Mouse (Mus musculus): ENCODE results near the gene Dimt1. TPM values are rescaled to one million over a fixed set of nuclear protein-coding genes. Genes with fewer than 3 reads are reported as not detected.
A peak's percentile ranks its signal among the peaks of the same experiment; 100 is the strongest.

The Dimt1 gene
- total and polyA plus RNA-seq, 2 experiments = 3.4 to 4.4 TPM

GRCm38 (mm10) chr13:106947583-106947982 is 656 bp downstream of the Dimt1 start:
- Histone ChIP-seq H3K36me3 (ENCODE audit: control insufficient read depth, insufficient read depth, low read length) (peaks cover 23% of the 10 kb centered on the region), H3K27me3 (ENCODE audit: control insufficient read depth, insufficient read depth, low read length) (no peaks in the 10 kb centered on the region), H3K9ac (ENCODE audit: low read depth, low read length) (peak overlapping the region; percentile 70; the same call in 1 of the 2 replicates), H3K4me3 (ENCODE audit: insufficient read depth, low read depth, low read length) (peak overlapping the region; percentile 72), H3K27ac (replicated peaks; ENCODE audit: insufficient read depth, low read depth, low read length) (no peak overlapping the region), H3K4me1 (ENCODE audit: control insufficient read depth, insufficient read depth, low read length) (peaks cover 6% of the 10 kb centered on the region; the same call in 1 of the 2 replicates), H3K79me2 (ENCODE audit: control insufficient read depth, insufficient read depth, low read length) (peaks cover 5% of the 10 kb centered on the region; the same call in 1 of the 2 replicates)
- TF ChIP-seq POLR2A (IDR thresholded peaks at IDR 0.05; ENCODE audit: extremely low read depth, insufficient read depth, low read length) (no peak), CTCF (IDR thresholded peaks at IDR 0.05; ENCODE audit: low read depth, low read length) (no peak)
- DNase-seq (ENCODE audit: extremely low read depth, low read depth, low spot score) = no peak
- WGBS = 7% methylated on average over 6 of the region's 6 CpGs

GRCm38 (mm10) chr13:106954880-106955279 is 8.0 kb downstream of the Dimt1 start:
- TF ChIP-seq POLR2A (IDR thresholded peaks at IDR 0.05; ENCODE audit: extremely low read depth, insufficient read depth, low read length) (no peak), CTCF (IDR thresholded peaks at IDR 0.05; ENCODE audit: low read depth, low read length) (no peak)
- H3K36me3 ChIP-seq (ENCODE audit: control insufficient read depth, insufficient read depth, low read length) = peaks cover 38% of the 10 kb centered on the region
- H3K79me2 ChIP-seq (ENCODE audit: control insufficient read depth, insufficient read depth, low read length) = no peaks in the 10 kb centered on the region
- DNase-seq (ENCODE audit: extremely low read depth, low read depth, low spot score) = no peak
- WGBS = 92% methylated on average over 3 of the region's 3 CpGs
- no peaks in the 10 kb centered on the region; the same call in 1 of the 2 replicates for H3K4me1 ChIP-seq (ENCODE audit: control insufficient read depth, insufficient read depth, low read length)
- no peak overlapping the region for H3K9ac ChIP-seq (ENCODE audit: low read depth, low read length)
- no peak overlapping the region for H3K27ac ChIP-seq (replicated peaks; ENCODE audit: insufficient read depth, low read depth, low read length)
- no peak overlapping the region for H3K4me3 ChIP-seq (ENCODE audit: insufficient read depth, low read depth, low read length)
- H3K27me3 ChIP-seq (ENCODE audit: control insufficient read depth, insufficient read depth, low read length) = no peaks in the 10 kb centered on the region

GRCm38 (mm10) chr13:106957554-106957953 is 10.6 kb downstream of the Dimt1 start:
- Histone ChIP-seq H3K4me3 (ENCODE audit: insufficient read depth, low read depth, low read length) (no peak overlapping the region), H3K79me2 (ENCODE audit: control insufficient read depth, insufficient read depth, low read length) (no peaks in the 10 kb centered on the region), H3K36me3 (ENCODE audit: control insufficient read depth, insufficient read depth, low read length) (peaks cover 32% of the 10 kb centered on the region), H3K9ac (ENCODE audit: low read depth, low read length) (no peak overlapping the region), H3K4me1 (ENCODE audit: control insufficient read depth, insufficient read depth, low read length) (no peaks in the 10 kb centered on the region; the same call in 1 of the 2 replicates), H3K27ac (replicated peaks; ENCODE audit: insufficient read depth, low read depth, low read length) (no peak overlapping the region), H3K27me3 (ENCODE audit: control insufficient read depth, insufficient read depth, low read length) (no peaks in the 10 kb centered on the region)
- TF ChIP-seq CTCF (IDR thresholded peaks at IDR 0.05; ENCODE audit: low read depth, low read length) = no peak
- TF ChIP-seq POLR2A (IDR thresholded peaks at IDR 0.05; ENCODE audit: extremely low read depth, insufficient read depth, low read length) = no peak
- WGBS = 81% methylated on average over 4 of the region's 4 CpGs
- DNase-seq (ENCODE audit: extremely low read depth, low read depth, low spot score) = no peak

GRCm38 (mm10) chr13:106958286-106958685 is 11.4 kb downstream of the Dimt1 start:
- TF ChIP-seq CTCF (IDR thresholded peaks at IDR 0.05; ENCODE audit: low read depth, low read length) = no peak
- TF ChIP-seq POLR2A (IDR thresholded peaks at IDR 0.05; ENCODE audit: extremely low read depth, insufficient read depth, low read length) = no peak
- peaks cover 30% of the 10 kb centered on the region for H3K36me3 ChIP-seq (ENCODE audit: control insufficient read depth, insufficient read depth, low read length)
- no peak overlapping the region for H3K4me3 ChIP-seq (ENCODE audit: insufficient read depth, low read depth, low read length)
- WGBS = 37% methylated on average over 3 of the region's 3 CpGs
- no peaks in the 10 kb centered on the region; the same call in 1 of the 2 replicates for H3K4me1 ChIP-seq (ENCODE audit: control insufficient read depth, insufficient read depth, low read length)
- peak; percentile 79 for DNase-seq (ENCODE audit: extremely low read depth, low read depth, low spot score)
- H3K27me3 ChIP-seq (ENCODE audit: control insufficient read depth, insufficient read depth, low read length) = no peaks in the 10 kb centered on the region
- no peak overlapping the region for H3K9ac ChIP-seq (ENCODE audit: low read depth, low read length)
- H3K79me2 ChIP-seq (ENCODE audit: control insufficient read depth, insufficient read depth, low read length) = no peaks in the 10 kb centered on the region
- H3K27ac ChIP-seq (replicated peaks; ENCODE audit: insufficient read depth, low read depth, low read length) = no peak overlapping the region

- Histone ChIP-seq H3K4me1 (ENCODE audit: control insufficient read depth, insufficient read depth, low read length) (no peaks in the 10 kb centered on the region; the same call in 1 of the 2 replicates), H3K4me3 (ENCODE audit: insufficient read depth, low read depth, low read length) (no peak overlapping the region), H3K27ac (replicated peaks; ENCODE audit: insufficient read depth, low read depth, low read length) (no peak overlapping the region), H3K27me3 (ENCODE audit: control insufficient read depth, insufficient read depth, low read length) (no peaks in the 10 kb centered on the region), H3K36me3 (ENCODE audit: control insufficient read depth, insufficient read depth, low read length) (peaks cover 35% of the 10 kb centered on the region), H3K9ac (ENCODE audit: low read depth, low read length) (no peak overlapping the region), H3K79me2 (ENCODE audit: control insufficient read depth, insufficient read depth, low read length) (no peaks in the 10 kb centered on the region)
- no peak for DNase-seq (ENCODE audit: extremely low read depth, low read depth, low spot score)
- TF ChIP-seq POLR2A (IDR thresholded peaks at IDR 0.05; ENCODE audit: extremely low read depth, insufficient read depth, low read length) = no peak
- no peak for TF ChIP-seq CTCF (IDR thresholded peaks at IDR 0.05; ENCODE audit: low read depth, low read length)
- WGBS = 91% methylated on average over 3 of the region's 3 CpGs
Measured at GRCm38 (mm10) chr13:106960557-106960956, 13.6 kb downstream of the Dimt1 start.

- Histone ChIP-seq H3K27ac (replicated peaks; ENCODE audit: insufficient read depth, low read depth, low read length) (no peak overlapping the region), H3K9ac (ENCODE audit: low read depth, low read length) (no peak overlapping the region), H3K4me3 (ENCODE audit: insufficient read depth, low read depth, low read length) (no peak overlapping the region), H3K79me2 (ENCODE audit: control insufficient read depth, insufficient read depth, low read length) (no peaks in the 10 kb centered on the region), H3K36me3 (ENCODE audit: control insufficient read depth, insufficient read depth, low read length) (peaks cover 37% of the 10 kb centered on the region), H3K27me3 (ENCODE audit: control insufficient read depth, insufficient read depth, low read length) (no peaks in the 10 kb centered on the region), H3K4me1 (ENCODE audit: control insufficient read depth, insufficient read depth, low read length) (no peaks in the 10 kb centered on the region; the same call in 1 of the 2 replicates)
- no peak for TF ChIP-seq POLR2A (IDR thresholded peaks at IDR 0.05; ENCODE audit: extremely low read depth, insufficient read depth, low read length)
- WGBS = 85% methylated on average over 4 of the region's 4 CpGs
- no peak for DNase-seq (ENCODE audit: extremely low read depth, low read depth, low spot score)
Measured at GRCm38 (mm10) chr13:106961496-106961895, 14.6 kb downstream of the Dimt1 start.

Data from liver, adult 2 months (tissue).